Mouse (Mus musculus) thymus, adult 2 months (tissue): ENCODE measurements at regions not wholly inside any gene's neighbourhood (a gene's known extent, or its start where the extent isn't known, plus 50 kb on each side); places are given as distances from the start of the nearest gene placed in this dataset.

Experiments
- CTCF ChIP-seq: fragments of 200-500 bp; IDR thresholded peaks from 2 replicates; pipeline ENCODE4 v1.5.1; 2012; ENCODE audit warnings: mild to moderate bottlenecking, control low read depth, low read length, moderate library complexity, borderline replicate concordance; ENCODE audit not compliant: control insufficient read depth, poor library complexity, insufficient read depth; ENCODE audit errors: extremely low read depth
- POLR2A ChIP-seq: fragments of 200-500 bp; IDR thresholded peaks from 2 replicates; pipeline ENCODE4 v1.6.1; 2012; ENCODE audit warnings: mild to moderate bottlenecking, low read length, control low read depth, moderate library complexity; ENCODE audit not compliant: control insufficient read depth, poor library complexity, insufficient read depth; ENCODE audit errors: extremely low read depth

DNA sequence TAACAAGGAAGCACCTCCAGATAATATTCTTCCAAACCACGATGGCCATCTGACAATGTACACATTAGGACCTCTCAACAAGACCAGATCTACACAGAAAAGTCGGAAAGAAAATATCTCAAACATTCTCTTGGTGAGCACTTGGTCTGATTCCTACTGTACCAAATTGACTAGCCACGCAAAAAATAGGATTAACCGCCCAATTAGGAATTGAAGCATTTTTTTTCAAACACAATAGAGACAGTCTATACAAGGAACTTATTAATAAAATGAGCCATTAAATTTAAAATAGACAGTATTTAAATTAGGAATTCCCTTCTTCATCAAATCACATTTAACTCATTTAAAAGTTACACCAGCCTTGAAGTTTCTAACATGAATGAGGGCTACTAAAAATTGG lies 655.0 kb downstream of the Car8 start:
- TF ChIP-seq CTCF (no peak), POLR2A (no peak)
